Mouse (Mus musculus): ENCODE results near the gene Olfr904. TPM values are rescaled to one million over a fixed set of nuclear protein-coding genes. Genes with fewer than 3 reads are reported as not detected.

Olfr904 gene
- polyA plus RNA-seq, 1 experiment from 2014 or later, result not detected

GRCm38 (mm10) chr9:38495501-38495900, 32.6 kb downstream of the Olfr904 start, which contains the start of gene Olfr907:
Olfr907 (plus strand) TSS chr9:38495801.
- no peak for ATAC-seq (ENCODE audit: insufficient read depth)
- H3K4me1 ChIP-seq (ENCODE audit: insufficient read depth), result no peaks in the 10 kb centered on the region
- H3K27me3 ChIP-seq (ENCODE audit: insufficient read depth, low read length), result no peaks in the 10 kb centered on the region
- no peak within 1 kb of the TSS for H3K4me2 ChIP-seq
- H3K4me3 ChIP-seq (ENCODE audit: low read depth, low read length), result no peak within 1 kb of the TSS
- TF ChIP-seq CTCF (IDR thresholded peaks at IDR 0.05; ENCODE audit: low read depth), result no peak
- H3K27ac ChIP-seq (ENCODE audit: low read depth), result no peak within 1 kb of the TSS
- H3K36me3 ChIP-seq (ENCODE audit: insufficient read depth), result no peaks in the 10 kb centered on the region
- H3K9ac ChIP-seq, result no peak within 1 kb of the TSS
- DNase-seq, result no peak
- 80% methylated on average over 2 of the region's 2 CpGs for WGBS
- H3K9me3 ChIP-seq (ENCODE audit: low read depth, low read length), result no peaks in the 10 kb centered on the region

DNA sequence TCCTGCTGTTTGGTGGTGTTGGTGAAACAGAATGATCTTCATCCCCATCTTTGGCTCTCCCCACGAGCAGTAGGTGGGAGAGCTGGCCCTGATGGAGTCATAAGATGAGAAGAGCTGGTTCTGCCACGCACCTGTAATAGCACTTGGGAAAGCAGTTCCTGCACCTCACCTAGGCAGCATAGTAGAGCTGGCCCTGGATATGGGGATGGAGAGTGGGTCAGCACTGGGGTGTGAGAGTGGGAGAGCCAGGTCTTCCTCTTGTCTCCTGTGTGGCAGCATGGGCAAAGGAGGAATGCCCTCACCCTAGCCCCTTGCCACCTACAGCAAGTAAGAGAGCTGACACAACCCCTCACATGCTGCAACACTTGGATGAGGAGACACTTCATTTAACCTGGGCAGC, 49.4 kb downstream of the Olfr904 start:
- H3K27ac ChIP-seq (ENCODE audit: low read depth), result no peak overlapping the region
- DNase-seq (no peak), ATAC-seq (ENCODE audit: insufficient read depth) (no peak)
- 67% methylated on average over 2 of the region's 2 CpGs for WGBS
- H3K27me3 ChIP-seq (ENCODE audit: insufficient read depth, low read length), result no peaks in the 10 kb centered on the region
- H3K4me2 ChIP-seq, result no peak overlapping the region
- no peaks in the 10 kb centered on the region for H3K4me1 ChIP-seq (ENCODE audit: insufficient read depth)
- no peaks in the 10 kb centered on the region for H3K9me3 ChIP-seq (ENCODE audit: low read depth, low read length)
- no peaks in the 10 kb centered on the region for H3K36me3 ChIP-seq (ENCODE audit: insufficient read depth)
- TF ChIP-seq CTCF (IDR thresholded peaks at IDR 0.05; ENCODE audit: low read depth), result no peak
- H3K9ac ChIP-seq, result no peak overlapping the region
- H3K4me3 ChIP-seq (ENCODE audit: low read depth, low read length), result no peak overlapping the region

Other genes with a start within 250 kb of the Olfr904 start
- not detected in 2 replicates for gene Olfr894, start 245.1 kb upstream of the Olfr904 start, polyA plus RNA-seq (2014; fragmentation: Nextera tagmentation; extraction: Ambion mirVana)
- not detected in 2 replicates for gene Olfr143, start 210.4 kb upstream of the Olfr904 start, polyA plus RNA-seq (2014; fragmentation: Nextera tagmentation; extraction: Ambion mirVana)
- not detected in 2 replicates for gene Olfr895, start 195.3 kb upstream of the Olfr904 start, polyA plus RNA-seq (2014; fragmentation: Nextera tagmentation; extraction: Ambion mirVana)
- not detected in 2 replicates for gene Olfr896-ps1, start 172.0 kb upstream of the Olfr904 start, polyA plus RNA-seq (2014; fragmentation: Nextera tagmentation; extraction: Ambion mirVana)
- not detected in 2 replicates for gene Olfr25, start 134.1 kb upstream of the Olfr904 start, polyA plus RNA-seq (2014; fragmentation: Nextera tagmentation; extraction: Ambion mirVana)
- gene Olfr898, start 114.7 kb upstream of the Olfr904 start, polyA plus RNA-seq (2014; fragmentation: Nextera tagmentation; extraction: Ambion mirVana), result not detected in 2 replicates
- not detected in 2 replicates for gene Olfr250, start 96.2 kb upstream of the Olfr904 start, polyA plus RNA-seq (2014; fragmentation: Nextera tagmentation; extraction: Ambion mirVana)
- not detected in 2 replicates for gene Olfr251, start 86.1 kb upstream of the Olfr904 start, polyA plus RNA-seq (2014; fragmentation: Nextera tagmentation; extraction: Ambion mirVana)
- gene Olfr147, start 61.4 kb upstream of the Olfr904 start, polyA plus RNA-seq (2014; fragmentation: Nextera tagmentation; extraction: Ambion mirVana), result not detected in 2 replicates
- gene Olfr901, start 33.7 kb upstream of the Olfr904 start, polyA plus RNA-seq (2014; fragmentation: Nextera tagmentation; extraction: Ambion mirVana), result not detected in 2 replicates
- gene Olfr902, start 15.5 kb upstream of the Olfr904 start, polyA plus RNA-seq (2014; fragmentation: Nextera tagmentation; extraction: Ambion mirVana), result not detected in 2 replicates
- gene Olfr905, start 8.0 kb downstream of the Olfr904 start, polyA plus RNA-seq (2014; fragmentation: Nextera tagmentation; extraction: Ambion mirVana), result not detected in 2 replicates
- not detected in 2 replicates for gene Olfr906, start 23.9 kb downstream of the Olfr904 start, polyA plus RNA-seq (2014; fragmentation: Nextera tagmentation; extraction: Ambion mirVana)
- not detected in 2 replicates for gene Olfr907, start 32.7 kb downstream of the Olfr904 start, polyA plus RNA-seq (2014; fragmentation: Nextera tagmentation; extraction: Ambion mirVana)
- gene Olfr911-ps1, start 58.4 kb downstream of the Olfr904 start, polyA plus RNA-seq (2014; fragmentation: Nextera tagmentation; extraction: Ambion mirVana), result not detected in 2 replicates
- not detected in 2 replicates for gene Olfr910, start 74.7 kb downstream of the Olfr904 start, polyA plus RNA-seq (2014; fragmentation: Nextera tagmentation; extraction: Ambion mirVana)
- gene Olfr912, start 117.0 kb downstream of the Olfr904 start, polyA plus RNA-seq (2014; fragmentation: Nextera tagmentation; extraction: Ambion mirVana), result not detected in 2 replicates
- not detected in 2 replicates for gene Olfr913, start 129.6 kb downstream of the Olfr904 start, polyA plus RNA-seq (2014; fragmentation: Nextera tagmentation; extraction: Ambion mirVana)
- not detected in 2 replicates for gene Olfr914, start 142.0 kb downstream of the Olfr904 start, polyA plus RNA-seq (2014; fragmentation: Nextera tagmentation; extraction: Ambion mirVana)
- gene Olfr916, start 196.7 kb downstream of the Olfr904 start, polyA plus RNA-seq (2014; fragmentation: Nextera tagmentation; extraction: Ambion mirVana), result not detected in 2 replicates
- not detected in 2 replicates for gene Olfr917, start 202.7 kb downstream of the Olfr904 start, polyA plus RNA-seq (2014; fragmentation: Nextera tagmentation; extraction: Ambion mirVana)
- gene Olfr918, start 211.5 kb downstream of the Olfr904 start, polyA plus RNA-seq (2014; fragmentation: Nextera tagmentation; extraction: Ambion mirVana), result not detected in 2 replicates
- not detected in 2 replicates for gene Olfr919, start 240.5 kb downstream of the Olfr904 start, polyA plus RNA-seq (2014; fragmentation: Nextera tagmentation; extraction: Ambion mirVana)